Mouse (Mus musculus): ENCODE results near the gene Rnf151. TPM values are rescaled to one million over a fixed set of nuclear protein-coding genes. Genes with fewer than 3 reads are reported as not detected.
"Not testable (repeated sequence)": the region's sequence is repeated elsewhere in the genome, so short reads cannot be mapped to it uniquely, and the experiment has no call there.

Rnf151 gene
- total RNA-seq, 2 experiments from 2014 or later: not detected

GRCm38 (mm10) chr17:24669545-24670245, 48.2 kb downstream of the Rnf151 start, which contains the start of gene Zfp598:
Gene Zfp598 (plus strand): TSS chr17:24669687.
- DNase-seq (ENCODE audit: low spot score in 2 of 2): peak; percentile 93 to 94

- not testable (repeated sequence) for DNase-seq (ENCODE audit: low spot score in 2 of 2)
Observed at GRCm38 (mm10) chr17:24669214-24669544, 48.7 kb downstream of the Rnf151 start.

- peak in 1 of 2 experiments; percentile 59 for DNase-seq (ENCODE audit: low spot score in 2 of 2)
Observed at GRCm38 (mm10) chr17:24667416-24667815, 50.4 kb downstream of the Rnf151 start.

DNA sequence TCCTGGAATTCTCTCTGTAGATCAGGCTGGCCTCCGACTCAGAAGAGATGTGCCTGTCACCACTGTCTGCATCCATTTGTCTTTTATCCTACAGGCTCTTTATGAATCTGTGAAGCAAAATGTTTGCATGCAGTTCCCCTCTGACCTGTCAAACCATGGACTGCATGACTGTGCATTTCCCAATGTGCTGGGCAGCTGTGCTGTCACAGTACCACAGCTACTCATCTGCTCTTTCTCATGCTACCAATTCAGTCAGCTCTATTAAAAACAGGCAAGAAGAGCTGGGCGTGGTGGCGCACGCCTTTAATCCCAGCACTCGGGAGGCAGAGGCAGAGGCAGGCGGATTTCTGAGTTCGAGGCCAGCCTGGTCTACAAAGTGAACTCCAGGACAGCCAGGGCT, 50.9 kb downstream of the Rnf151 start:
- DNase-seq (ENCODE audit: low spot score in 2 of 2): not testable (repeated sequence)

Other genes starting within 250 kb of the Rnf151 start
- 10 to 100 TPM; 30.0 to 33.3 TPM for gene E4f1, start 247.8 kb downstream of the Rnf151 start, total RNA-seq (2021)
- gene Pgp, start 247.7 kb downstream of the Rnf151 start, total RNA-seq (2021): 10 to 100 TPM; 64.7 to 67.9 TPM
- 1 to 10 TPM in 1 of 2 experiments, under 1 TPM in 1; 0.87 to 1.8 TPM for gene Bricd5, start 244.2 kb downstream of the Rnf151 start, total RNA-seq (2021)
- 10 to 100 TPM; 29.1 to 30.8 TPM for gene Mlst8, start 239.0 kb downstream of the Rnf151 start, total RNA-seq (2021)
- gene Caskin1, start 229.5 kb downstream of the Rnf151 start, total RNA-seq (2021): 100 to 1,000 TPM; 170 to 175 TPM
- gene Traf7, start 190.1 kb downstream of the Rnf151 start, total RNA-seq (2021): 100 to 1,000 TPM; 110 to 112 TPM
- 10 to 100 TPM; 48.9 to 49.0 TPM for gene Rab26, start 183.9 kb downstream of the Rnf151 start, total RNA-seq (2021)
- gene Pkd1, start 168.2 kb downstream of the Rnf151 start, total RNA-seq (2021): 10 to 100 TPM; 61.6 to 91.2 TPM
- 100 to 1,000 TPM; 171 to 176 TPM for gene Tsc2, start 85.4 kb downstream of the Rnf151 start, total RNA-seq (2021)
- 1 to 10 TPM; 4.9 to 7.8 TPM for gene Nthl1, start 85.4 kb downstream of the Rnf151 start, total RNA-seq (2021)
- 10 to 100 TPM; 48.5 to 49.4 TPM for gene Slc9a3r2, start 67.7 kb downstream of the Rnf151 start, total RNA-seq (2021)
- 1 to 10 TPM; 1.3 to 1.6 TPM for gene Npw, start 59.6 kb downstream of the Rnf151 start, total RNA-seq (2021)
- gene Zfp598, start 48.4 kb downstream of the Rnf151 start, total RNA-seq (2021): 10 to 100 TPM; 40.1 to 43.6 TPM
- 100 to 1,000 TPM; 211 to 212 TPM for gene Syngr3, start 28.1 kb downstream of the Rnf151 start, total RNA-seq (2021)
- 10 to 100 TPM; 19.3 to 22.4 TPM for gene Gfer, start 21.9 kb downstream of the Rnf151 start, total RNA-seq (2021)
- 1 to 10 TPM; 4.8 to 5.0 TPM for gene Noxo1, start 21.8 kb downstream of the Rnf151 start, total RNA-seq (2021)
- gene Tbl3, start 10.4 kb downstream of the Rnf151 start, total RNA-seq (2021): 10 to 100 TPM; 28.5 to 34.3 TPM
- gene Rps2, start 53 bp upstream of the Rnf151 start, total RNA-seq (2021): 100 to 1,000 TPM; 563 to 651 TPM
- gene Ndufb10, start 6.4 kb upstream of the Rnf151 start, total RNA-seq (2021): 100 to 1,000 TPM; 180 to 197 TPM
- under 1 TPM; 0.53 to 0.62 TPM for gene Rpl3l, start 9.8 kb upstream of the Rnf151 start, total RNA-seq (2021)
- gene Msrb1, start 18.6 kb upstream of the Rnf151 start, total RNA-seq (2021): 10 to 100 TPM; 46.7 to 47.5 TPM
- gene Hs3st6, start 34.9 kb upstream of the Rnf151 start, total RNA-seq (2021): under 1 TPM in 1 of 2 experiments, not detected in 1; 0.40 TPM
- gene Meiob, start 86.2 kb upstream of the Rnf151 start, total RNA-seq (2021): not detected
- gene Hagh, start 122.1 kb upstream of the Rnf151 start, total RNA-seq (2021): 10 to 100 TPM; 81.5 to 87.7 TPM
- gene Fahd1, start 132.3 kb upstream of the Rnf151 start, total RNA-seq (2021): 10 to 100 TPM; 15.6 to 16.2 TPM
- gene Igfals, start 147.9 kb upstream of the Rnf151 start, total RNA-seq (2021): not detected
- 10 to 100 TPM; 40.4 to 40.5 TPM for gene Nubp2, start 168.3 kb upstream of the Rnf151 start, total RNA-seq (2021)
- gene Spsb3, start 168.6 kb upstream of the Rnf151 start, total RNA-seq (2021): 10 to 100 TPM; 36.4 to 36.9 TPM
- gene Eme2, start 177.0 kb upstream of the Rnf151 start, total RNA-seq (2021): 10 to 100 TPM; 61.6 to 62.1 TPM
- gene Mrps34, start 177.1 kb upstream of the Rnf151 start, total RNA-seq (2021): 10 to 100 TPM; 74.1 to 77.8 TPM
- gene Nme3, start 178.4 kb upstream of the Rnf151 start, total RNA-seq (2021): 10 to 100 TPM; 40.8 to 44.2 TPM
- gene Mapk8ip3, start 218.9 kb upstream of the Rnf151 start, total RNA-seq (2021): 100 to 1,000 TPM; 276 to 287 TPM
- 10 to 100 TPM; 13.0 to 14.1 TPM for gene Jpt2, start 242.6 kb upstream of the Rnf151 start, total RNA-seq (2021)

All from layer of hippocampus, postnatal 10 days (tissue).